Mouse (Mus musculus) ES-E14 (cell line): ENCODE results near the gene Calm2.

ENCODE experiments used
- HCFC1 ChIP-seq: IDR thresholded peaks from 2 replicates; pipeline ENCODE4 v1.6.1; 2012; ENCODE audit warnings: low read length, inconsistent platforms, borderline replicate concordance; ENCODE audit not compliant: insufficient read depth
- MAFK ChIP-seq: IDR thresholded peaks from 2 replicates; pipeline ENCODE4 v1.6.1; 2014; ENCODE audit warnings: mild to moderate bottlenecking, low read depth, low read length, inconsistent platforms; ENCODE audit not compliant: insufficient read depth
- ZNF384 ChIP-seq: IDR thresholded peaks from 2 replicates; pipeline ENCODE4 v1.6.1; 2012; ENCODE audit warnings: low read depth, low read length, inconsistent platforms

- no peak for TF ChIP-seq ZNF384
- no peak for TF ChIP-seq HCFC1
- no peak for TF ChIP-seq MAFK
Measured at GRCm38 (mm10) chr17:87469428-87469827, 22.7 kb upstream of the Calm2 start.
